Mouse (Mus musculus) olfactory bulb, adult 2 months (tissue): ENCODE data around the gene Afmid.

Source experiments
- CTCF ChIP-seq: fragments of 200-500 bp; IDR thresholded peaks from 2 replicates; pipeline ENCODE4 v1.5.1; 2012; ENCODE audit warnings: low read depth, mild to moderate bottlenecking, low read length, moderate library complexity; ENCODE audit not compliant: insufficient read depth
- POLR2A ChIP-seq: fragments of 200-500 bp; IDR thresholded peaks from 2 replicates; pipeline ENCODE4 v1.6.1; 2012; ENCODE audit warnings: mild to moderate bottlenecking, low read depth, low read length, moderate library complexity; ENCODE audit not compliant: insufficient read depth

- TF ChIP-seq POLR2A (no peak), CTCF (no peak)
Measured at GRCm38 (mm10) chr11:117809407-117810311, 16.1 kb upstream of the Afmid start, which contains the start of the genes Gm20708 and Syngr2.
